Mouse (Mus musculus): Measurements from ENCODE around the gene Rhbdf2.
"Not testable (repeated sequence)": the region's sequence is repeated elsewhere in the genome, so short reads cannot be mapped to it uniquely, and the experiment has no call there.

Rhbdf2 gene

DNA sequence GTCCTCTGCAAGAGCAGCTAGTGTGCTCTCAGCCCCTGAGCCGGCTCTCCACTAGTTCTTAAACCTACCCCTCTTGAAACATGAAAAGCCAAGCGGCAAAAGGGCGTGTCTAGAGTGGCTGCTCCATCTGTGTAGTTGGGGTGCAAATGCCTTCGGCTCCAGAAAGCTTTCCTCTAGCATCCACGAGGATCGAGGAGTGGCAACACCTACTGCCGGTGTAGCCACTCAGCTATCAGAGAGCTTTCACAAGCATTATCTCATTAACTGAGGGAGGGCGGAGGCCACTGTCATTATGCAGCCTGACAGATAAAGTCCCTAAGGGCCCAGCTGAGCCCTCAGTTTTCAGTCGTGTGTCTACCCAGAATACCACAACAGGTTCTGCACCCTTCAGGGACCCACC is 6.7 kb downstream of the Rhbdf2 start:
- DNase-seq (ENCODE audit: low read depth, low spot score) = no peak

DNA sequence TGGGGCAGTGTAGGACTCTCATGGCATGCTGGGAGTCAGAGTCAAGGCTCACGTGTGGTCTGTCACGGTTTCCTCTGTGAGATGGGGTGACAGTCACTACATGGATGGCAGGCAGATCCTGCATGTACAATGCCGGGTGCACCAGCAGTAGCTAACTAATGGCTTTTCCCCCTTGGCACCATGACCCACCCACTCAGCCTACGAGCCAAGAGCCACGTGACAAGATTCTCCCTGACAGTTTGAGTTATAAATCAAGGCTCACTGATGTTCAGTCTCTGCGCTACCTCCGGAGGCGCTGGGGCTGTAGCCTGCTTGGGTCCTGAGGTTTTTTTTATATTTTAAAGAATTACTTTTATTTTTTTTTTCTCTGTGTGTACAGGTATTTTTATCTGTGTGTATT is 7.3 kb downstream of the Rhbdf2 start:
- no peak for DNase-seq (ENCODE audit: low read depth, low spot score)

DNA sequence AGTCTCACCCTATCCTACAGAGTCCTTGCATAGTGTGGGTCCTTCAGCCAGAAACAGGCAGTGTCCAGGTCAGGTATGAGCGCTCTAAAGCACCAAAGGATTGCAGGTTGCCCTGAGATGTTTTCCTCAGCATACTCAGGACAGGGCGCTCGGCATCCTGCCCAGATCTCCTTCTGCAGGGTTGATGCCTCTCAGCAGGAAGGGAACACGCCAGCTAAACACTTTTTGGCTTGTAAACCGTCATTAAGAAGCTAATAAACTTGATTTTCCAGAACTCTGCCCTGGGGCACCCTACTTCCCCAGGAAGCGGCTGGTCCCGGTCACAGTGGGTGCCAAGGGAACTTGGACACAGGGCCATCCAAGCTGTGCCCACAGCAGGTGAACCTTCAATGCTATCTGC is 7.7 kb downstream of the Rhbdf2 start:
- no peak for DNase-seq (ENCODE audit: low read depth, low spot score)

DNA sequence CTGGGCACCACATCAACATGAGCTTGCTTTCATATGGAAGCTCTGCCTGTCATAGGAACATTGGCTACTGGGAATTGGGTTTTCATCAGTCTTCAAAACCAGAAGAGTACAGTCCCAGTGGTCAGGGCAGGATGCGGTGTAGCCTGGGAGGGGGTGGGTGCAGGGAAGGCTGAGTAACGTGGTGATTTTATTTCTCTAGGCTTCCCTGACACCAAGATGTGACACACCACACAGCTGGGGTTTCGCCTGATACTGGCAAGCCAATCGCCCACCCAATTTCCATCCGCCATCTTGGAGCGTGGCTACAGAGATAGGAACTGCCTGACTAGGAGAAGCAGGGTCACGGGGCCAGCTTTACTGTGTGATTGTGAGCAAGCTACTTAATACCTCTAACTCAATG is 8.2 kb downstream of the Rhbdf2 start:
- no peak for DNase-seq (ENCODE audit: low read depth, low spot score)

DNA sequence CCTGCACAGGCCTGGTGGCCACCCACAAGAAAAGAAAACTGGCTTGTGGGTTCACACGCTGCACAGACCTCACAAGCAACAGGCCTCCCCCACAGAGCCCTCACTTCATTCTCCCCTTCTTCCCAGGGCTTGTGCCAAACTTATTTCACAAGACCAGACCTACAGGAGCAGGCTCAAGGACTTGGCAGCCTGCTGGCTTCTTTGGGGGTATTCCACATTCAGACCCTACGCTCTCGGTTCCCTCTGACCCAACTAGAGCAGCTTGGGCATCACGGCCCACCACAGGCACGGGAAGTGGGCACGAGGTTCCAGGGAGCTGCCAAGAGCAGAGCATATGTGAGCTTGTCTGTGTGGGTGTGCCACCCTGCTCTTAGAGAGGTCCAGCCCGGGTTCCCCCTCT is 9.2 kb downstream of the Rhbdf2 start:
- peak; percentile 71 for DNase-seq (ENCODE audit: low read depth, low spot score)

DNA sequence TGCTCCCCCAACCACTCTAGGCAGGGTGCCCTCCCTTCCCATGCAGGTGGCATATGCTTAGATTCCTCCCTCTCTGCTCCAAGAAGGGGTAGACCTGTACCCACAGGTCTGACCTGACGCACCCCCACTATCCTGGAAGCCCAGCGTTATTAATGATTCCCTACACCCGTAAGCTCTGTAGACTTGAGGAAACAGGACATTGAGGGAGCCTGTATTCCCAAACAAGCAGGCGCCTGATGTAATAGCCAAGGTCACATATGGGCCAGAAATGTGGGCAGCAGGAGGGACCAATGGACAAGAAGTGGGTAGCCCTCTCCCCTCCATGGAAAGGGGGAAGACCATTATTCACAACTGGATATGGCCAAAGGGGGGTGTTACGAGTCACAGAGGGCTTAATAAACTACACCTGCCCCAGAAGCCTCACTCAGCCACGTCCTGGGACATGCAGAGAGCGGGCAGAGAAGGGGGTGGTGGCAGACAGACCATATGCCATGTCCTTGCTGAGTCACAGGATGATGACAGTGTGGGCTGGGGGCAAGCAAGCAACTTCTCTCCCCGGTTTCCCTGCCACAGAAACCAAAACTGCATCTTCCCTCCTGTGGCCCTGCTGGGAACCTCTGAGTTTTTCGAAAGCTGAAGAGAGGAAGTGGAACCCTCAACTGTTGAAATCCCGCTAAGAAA is 10.2 kb downstream of the Rhbdf2 start:
- peak; percentile 51 for DNase-seq (ENCODE audit: low read depth, low spot score)

DNA sequence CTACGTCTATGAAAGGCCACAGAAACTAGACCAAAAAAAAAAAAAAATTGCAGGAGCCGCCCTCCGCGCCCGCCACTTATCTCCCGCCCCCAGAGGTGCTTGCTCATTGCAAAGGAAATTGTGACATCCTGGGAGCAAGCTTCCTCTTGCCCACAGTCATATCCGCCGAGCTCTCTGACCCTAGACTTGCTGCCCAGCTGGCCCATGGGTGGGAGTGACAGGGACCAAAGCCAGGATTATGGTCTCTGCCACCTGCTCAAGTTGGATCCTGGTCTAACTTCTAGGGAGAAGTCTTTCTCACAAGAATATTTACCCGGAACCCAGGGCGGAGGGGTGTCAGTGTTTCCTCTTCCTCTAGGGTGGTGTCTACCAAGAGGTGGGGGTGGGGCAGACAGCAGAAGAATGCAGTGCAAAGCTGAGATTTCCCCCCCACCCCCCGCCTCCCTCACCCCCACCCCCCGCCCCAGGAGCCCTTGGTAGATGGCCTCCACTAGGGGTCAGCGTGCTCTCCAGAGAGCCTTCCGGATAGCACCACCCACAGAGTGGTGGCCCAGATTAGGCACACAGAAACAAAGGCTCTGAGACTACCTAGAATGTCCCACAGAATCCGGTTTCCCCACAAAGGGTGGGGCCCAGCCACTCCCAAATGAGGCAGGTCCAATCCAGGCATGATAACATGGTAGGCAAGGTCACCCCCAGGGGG is 10.9 kb downstream of the Rhbdf2 start:
- peak; percentile 59 for DNase-seq (ENCODE audit: low read depth, low spot score)

DNA sequence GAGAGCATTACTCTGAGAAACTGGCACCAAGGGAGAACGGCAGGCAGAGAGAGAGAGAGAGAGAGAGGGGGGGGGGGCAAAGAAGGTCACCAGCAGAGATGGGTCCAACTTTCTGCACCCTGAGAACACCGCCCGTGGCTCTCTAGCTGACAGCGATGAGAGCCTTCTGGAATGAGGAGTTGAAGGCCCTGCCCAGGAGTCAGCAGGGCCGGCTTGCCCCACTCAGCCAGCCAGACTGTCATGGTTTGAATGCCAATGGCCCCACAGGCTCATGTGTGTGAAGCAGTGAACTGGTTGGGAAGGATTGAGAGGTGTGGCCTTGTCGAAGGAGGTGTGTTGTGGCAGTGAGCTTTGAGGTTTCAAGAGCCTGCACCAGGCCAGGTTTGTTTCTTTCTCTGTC is 13.6 kb downstream of the Rhbdf2 start:
- DNase-seq (ENCODE audit: low read depth, low spot score) = no peak

DNA sequence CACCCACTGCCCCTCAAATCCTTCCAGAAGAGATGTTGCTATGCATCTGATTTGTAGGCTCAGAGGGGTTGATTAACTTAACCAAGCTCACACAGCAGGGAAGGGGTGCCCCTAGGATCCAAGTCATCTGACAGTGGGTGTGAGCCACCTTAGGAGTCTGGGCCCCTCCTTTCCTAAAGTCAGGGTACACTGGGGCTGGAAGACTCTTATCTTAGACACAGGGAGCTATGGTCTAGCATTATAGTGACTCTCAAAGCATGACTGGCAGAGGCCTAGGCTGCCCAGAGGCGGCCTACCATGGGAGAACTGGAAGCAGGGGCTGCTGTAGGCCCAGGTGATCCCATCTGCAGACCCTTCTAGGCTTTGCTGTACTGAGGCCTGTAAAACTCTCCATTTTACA is 14.3 kb downstream of the Rhbdf2 start:
- DNase-seq (ENCODE audit: low read depth, low spot score) = no peak

DNA sequence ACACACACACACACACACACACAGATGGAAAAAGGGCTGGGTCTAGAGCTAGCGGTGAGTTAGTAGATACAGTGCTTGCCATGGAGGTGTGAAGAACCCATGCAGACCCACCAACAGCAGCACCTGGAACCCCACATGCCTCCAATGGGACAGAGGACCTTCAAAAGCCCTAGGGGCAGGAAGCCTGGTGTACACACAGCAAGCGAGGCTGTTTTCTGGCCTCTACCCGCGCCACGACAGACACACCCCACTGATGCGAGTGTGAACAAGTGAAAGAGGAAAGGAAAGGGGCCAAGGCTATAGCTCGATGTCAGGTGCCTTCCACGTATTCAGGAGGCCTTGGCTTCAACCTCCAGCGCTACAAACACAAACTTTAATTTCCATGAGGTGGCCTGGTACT is 14.9 kb downstream of the Rhbdf2 start:
- DNase-seq (ENCODE audit: low read depth, low spot score) = no peak

DNA sequence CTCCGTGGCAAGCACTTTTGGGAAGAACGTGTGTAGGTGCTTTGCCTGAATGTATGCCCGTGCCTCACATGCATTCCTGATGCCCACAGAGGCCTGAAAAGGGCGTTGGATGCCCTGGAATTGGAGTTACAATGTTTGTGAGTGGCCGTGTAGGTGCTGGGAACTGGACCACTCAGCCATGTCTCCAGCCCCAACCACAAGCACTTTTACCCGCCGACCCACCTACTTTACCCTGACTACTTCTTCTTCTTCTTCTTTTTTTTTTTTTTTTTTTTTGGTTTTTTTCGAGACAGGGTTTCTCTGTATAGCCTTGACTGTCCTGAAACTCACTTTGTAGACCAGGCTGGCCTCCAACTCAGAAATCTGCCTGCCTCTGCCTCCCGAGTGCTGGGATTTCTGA is 15.7 kb downstream of the Rhbdf2 start:
- not testable (repeated sequence) for DNase-seq (ENCODE audit: low read depth, low spot score)

DNA sequence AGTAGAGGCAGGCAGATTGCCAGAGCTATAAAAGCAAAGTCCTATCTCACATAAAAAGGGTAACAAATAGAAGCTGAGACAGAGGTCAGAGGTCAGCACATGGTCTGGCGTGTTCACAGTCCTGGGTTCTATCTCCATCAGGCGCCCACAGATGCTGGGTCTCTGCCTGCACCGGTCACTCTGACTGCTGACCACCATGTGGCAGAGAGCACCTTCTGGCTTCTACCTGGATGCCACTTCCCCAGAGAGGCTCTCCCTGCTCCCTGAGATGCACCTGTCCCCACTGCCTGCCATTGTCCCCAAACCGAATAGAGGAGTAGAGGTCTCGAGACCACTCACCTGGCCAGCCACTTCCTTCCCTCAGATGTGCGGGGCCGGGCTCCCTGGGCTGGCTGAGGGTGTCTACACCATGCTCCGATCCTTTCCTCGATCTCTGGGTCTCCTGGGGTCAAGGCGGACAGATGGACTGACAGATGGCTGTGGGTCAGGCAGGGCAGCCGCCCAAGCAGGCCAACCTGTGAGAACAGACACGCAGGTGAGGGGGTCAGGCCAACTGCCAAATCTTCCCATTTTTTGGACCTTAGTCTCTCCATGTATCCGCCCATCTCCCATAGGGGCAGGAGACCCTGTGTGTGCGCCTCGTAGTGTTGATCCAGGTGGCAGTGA is 16.7 kb downstream of the Rhbdf2 start:
- DNase-seq (ENCODE audit: low read depth, low spot score) = no peak

DNA sequence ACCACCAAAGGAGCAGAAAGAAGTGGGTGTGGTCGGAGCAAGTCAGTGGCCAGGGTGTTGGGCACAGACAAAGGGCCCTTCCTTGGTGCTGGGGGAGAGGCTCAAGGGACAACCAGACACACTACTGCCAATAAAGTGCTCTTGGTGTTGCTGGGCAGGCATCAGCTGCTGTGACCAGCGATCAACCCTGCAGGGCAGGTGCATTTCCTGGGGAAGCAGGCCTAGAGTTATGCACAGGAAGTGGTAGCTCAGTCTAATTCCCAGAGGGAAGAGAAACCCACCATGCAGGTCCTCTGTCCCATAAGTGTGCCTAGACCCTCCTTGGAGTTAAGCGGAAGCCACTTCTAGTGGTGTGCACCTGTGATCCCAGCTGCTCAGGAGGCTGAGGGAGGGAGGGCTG is 19.1 kb downstream of the Rhbdf2 start:
- no peak for DNase-seq (ENCODE audit: low read depth, low spot score)

DNA sequence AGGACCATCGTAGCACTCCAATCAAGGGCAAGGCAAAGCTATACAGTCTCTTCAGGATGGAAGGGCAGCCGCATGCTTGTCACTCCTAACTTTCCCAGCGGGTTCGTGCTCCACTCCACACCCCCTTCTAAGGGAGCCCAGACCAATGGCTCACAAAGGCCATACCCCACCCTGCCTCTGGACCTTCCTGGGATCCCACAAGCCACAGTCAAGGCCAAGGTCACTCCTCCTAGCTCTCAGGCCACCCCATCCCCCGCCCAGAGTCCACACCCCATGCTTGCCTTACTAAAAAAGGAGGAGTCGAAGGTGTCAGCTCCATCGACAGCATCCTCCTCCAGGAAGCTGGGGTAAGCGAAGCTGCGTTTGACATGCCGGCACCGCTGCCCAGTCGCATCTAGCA is 22.7 kb downstream of the Rhbdf2 start:
- no peak for DNase-seq (ENCODE audit: low read depth, low spot score)

DNA sequence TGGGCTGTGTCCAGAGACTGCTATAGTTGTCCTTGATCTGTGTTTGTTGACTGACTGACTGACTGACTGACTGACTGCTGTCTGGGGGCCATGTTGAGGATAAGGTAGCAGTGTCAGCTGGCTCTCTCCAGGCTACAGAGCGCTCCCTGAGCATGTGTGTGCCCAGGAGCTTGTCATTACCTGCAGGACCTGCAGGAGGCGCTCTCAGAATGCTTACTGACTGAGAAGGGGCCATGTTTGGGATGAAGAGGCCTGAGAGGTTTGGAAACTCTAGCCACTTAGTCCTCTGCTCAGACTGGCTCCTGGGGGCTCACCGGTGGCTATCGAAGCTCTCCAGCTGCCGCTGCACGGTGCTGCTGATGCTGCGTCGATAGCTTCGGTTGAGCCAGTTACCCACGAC is 23.5 kb downstream of the Rhbdf2 start:
- peak; percentile 62 for DNase-seq (ENCODE audit: low read depth, low spot score)

DNA sequence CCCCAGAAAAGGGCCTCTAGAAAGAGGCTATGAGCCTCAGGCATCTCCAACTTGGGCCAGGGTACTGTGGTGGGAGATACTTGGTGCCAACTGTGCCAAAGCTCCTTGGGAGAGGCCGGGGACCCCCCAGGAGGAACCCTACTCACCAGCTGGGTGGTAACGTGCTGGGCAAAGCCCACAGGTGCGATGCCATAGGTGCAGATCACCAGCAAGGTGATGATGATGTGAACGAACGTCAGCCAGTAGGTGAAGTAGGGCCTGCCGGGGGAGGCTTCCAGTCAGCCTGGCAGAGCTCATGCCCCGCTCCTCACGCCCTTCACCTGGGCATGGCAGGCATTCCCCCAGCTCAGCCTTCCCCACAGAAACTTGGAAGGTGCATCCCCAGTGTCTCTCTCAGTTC is 24.8 kb downstream of the Rhbdf2 start:
- no peak for DNase-seq (ENCODE audit: low read depth, low spot score)

DNA sequence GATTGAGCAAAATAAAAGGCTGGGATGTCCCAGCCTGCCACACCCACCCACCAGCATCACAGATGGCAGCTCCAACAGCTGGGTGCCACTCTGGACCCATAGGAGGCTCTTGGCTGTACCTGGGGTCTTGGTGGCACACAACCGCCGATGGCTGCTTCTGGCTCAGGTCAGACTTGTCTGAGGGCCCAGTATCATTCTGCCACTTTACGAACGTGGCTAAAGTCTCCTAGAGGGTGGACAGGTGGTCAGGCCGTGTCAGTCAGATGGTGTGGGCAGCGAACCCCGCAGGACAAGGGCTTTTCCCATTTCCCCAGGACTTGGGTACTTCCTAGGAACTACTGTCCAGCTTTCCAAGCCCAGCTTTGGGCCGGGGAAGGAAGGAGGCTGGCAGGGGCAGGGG is 25.7 kb downstream of the Rhbdf2 start:
- DNase-seq (ENCODE audit: low read depth, low spot score) = no peak

DNA sequence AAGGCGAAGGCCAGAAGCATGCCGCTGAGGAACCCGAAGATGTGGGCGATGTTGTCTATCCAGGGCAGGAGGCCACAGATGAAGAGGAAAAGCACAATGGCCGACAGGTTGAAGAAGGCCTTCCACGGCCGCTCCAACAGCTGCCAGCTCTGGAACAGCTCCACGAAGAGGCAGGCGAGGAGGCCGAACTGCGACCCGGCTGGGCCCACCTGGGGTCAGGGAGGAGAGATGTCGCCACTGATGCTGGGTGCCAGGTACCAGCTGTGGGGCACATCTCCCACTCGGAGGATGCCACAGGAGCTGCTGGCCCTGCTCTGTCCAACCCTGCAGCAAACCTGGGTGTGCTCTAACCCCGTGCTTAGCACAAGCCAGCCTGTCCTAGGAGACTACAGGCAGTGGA is 27.6 kb downstream of the Rhbdf2 start:
- no peak for DNase-seq (ENCODE audit: low read depth, low spot score)

DNA sequence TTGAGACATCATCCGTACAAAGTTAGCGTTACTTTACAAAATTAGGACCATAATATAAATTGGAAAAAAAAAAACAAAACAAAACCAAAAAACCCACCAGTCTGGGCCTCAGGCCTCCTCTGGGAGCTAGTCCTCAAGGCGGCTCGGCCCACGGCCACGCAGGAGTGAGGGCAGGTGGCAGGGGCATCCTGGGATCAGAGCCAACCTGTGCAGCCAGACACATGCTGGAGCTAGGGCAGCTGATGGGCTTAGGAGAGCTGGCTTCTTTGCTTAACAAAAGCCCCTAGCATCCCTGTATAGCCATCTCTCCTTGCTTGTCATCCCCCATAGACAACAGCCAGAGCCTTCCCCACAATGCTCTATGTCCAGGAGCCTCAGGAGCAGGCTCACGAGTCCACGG is 28.6 kb downstream of the Rhbdf2 start:
- DNase-seq (ENCODE audit: low read depth, low spot score) = no peak

DNA sequence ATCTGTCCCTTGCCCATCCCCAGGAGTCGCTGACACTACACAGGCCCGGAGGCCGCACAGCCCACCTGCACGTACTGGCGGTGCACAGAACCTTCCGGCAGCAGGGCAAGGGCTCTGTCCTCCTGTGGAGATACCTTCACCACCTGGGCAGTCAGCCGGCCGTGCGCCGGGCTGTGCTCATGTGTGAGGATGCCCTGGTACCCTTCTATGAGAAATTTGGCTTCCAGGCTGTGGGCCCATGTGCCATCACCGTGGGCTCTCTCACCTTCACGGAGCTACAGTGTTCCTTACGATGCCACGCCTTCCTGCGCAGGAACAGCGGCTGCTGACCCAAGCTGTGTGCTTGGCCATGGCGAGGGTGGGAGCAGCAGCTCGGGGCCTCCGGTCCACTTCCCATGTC is 30.1 kb downstream of the Rhbdf2 start:
- DNase-seq (ENCODE audit: low read depth, low spot score) = no peak

DNA sequence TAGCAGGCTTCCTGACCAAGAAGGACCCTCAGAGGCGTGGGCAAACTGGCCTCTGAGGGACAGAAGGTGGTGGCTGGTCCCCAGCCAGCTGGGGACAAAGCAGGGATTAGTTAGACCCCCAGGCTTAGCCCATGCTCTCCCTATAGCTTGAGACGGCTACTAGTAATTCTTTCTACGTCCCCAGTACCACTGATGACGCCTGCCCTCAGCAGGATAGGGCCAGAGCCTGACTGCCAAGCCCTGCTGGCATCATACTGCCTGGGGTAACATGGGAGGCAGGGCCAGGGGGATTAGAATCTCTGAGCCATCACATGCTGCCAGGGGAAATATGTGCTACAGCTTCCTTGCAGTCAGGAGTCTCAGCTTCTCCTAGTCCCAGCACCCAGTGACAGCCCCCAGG is 33.5 kb downstream of the Rhbdf2 start:
- DNase-seq (ENCODE audit: low read depth, low spot score) = no peak

DNA sequence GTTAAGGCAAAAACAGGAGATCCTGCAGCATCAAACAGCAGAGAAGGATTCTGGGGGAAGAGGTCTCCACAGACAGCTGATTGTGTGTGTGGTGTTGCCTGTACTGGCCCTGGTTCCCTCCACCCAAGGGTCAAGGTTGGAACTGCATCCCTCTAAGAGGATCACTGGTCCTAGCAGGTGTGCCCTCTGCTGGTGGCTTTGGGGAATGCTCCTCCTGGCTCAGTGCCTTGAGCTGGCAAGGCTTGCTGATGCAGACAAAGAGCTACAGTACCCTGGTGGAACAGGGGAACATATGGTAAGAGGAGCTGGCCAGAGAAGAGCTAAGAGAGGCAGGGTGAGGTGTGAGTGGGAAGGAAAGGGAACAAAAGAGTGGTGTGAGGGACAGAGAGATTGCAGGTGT is 34.4 kb downstream of the Rhbdf2 start:
- DNase-seq (ENCODE audit: low read depth, low spot score) = peak; percentile 97

DNA sequence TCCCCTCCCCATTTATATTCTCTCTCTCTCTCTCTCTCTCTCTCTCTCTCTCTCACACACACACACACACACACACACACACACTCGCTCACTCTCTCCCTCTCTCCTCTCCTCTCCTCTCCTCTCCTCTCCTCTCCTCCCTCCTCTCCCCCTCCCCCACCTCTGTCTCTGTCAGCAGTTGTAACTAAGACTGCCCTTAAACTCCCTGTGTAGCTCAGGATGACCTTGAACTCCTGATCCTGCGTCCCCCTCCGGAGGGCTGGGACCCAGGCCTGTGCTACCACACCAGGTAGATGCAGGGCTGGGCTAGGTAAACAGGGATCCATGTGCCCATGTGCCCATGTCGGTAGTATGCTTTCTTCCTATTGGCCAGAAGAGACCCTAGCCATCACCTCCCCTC is 35.2 kb downstream of the Rhbdf2 start:
- DNase-seq (ENCODE audit: low read depth, low spot score) = no peak

All from 3T3-L1 (cell line).